ENCODE assay signal across 14 mouse cellular contexts in genomic region chr11:90552303-90553201, GRCm38 (mm10).
DNase-seq lines count a peak whose midpoint lies in the region; ATAC-seq and TF ChIP-seq lines count a peak whose summit lies in the region.
"Had no signal": no experiment of that assay in that cellular context is flagged by ENCODE, and none has a peak within 500 bp of the region (broad histone marks: within the 10 kb centered on the region; RNA-seq: fewer than 3 reads in every experiment).

No protein-coding gene starts in this region.

- H3K27me3 ChIP-seq in forebrain, embryonic 16.5 days (replicated peaks; ENCODE audit: control insufficient read depth, insufficient read depth, low read length): no peaks in the 10 kb centered on the region; the same call in 1 of the 2 replicates
- peaks cover 52% of the 10 kb centered on the region for H3K27me3 ChIP-seq in midbrain, embryonic 12.5 days
- H3K27me3 ChIP-seq: limb, embryonic 15.5 days had no signal

- no peak for DNase-seq in left cerebral cortex, adult 2 months (ENCODE audit: extremely low spot score in 1 of 2, low spot score in 2 of 2)
- DNase-seq in left cerebral cortex, postnatal 10 days (ENCODE audit: extremely low spot score in 1 of 2, low spot score in 2 of 2): no peak
- no peak for DNase-seq in kidney, adult 8-10 months
- DNase-seq in cerebellum, postnatal 25 days: no peak
- no peak for DNase-seq in cerebellum, postnatal 10 days
- DNase-seq: adrenal gland, postnatal 14 days; cerebellum, adult 9-11 months; heart, postnatal 10 days; lung, adult 18-20 months; lung, postnatal 4 days; right cerebral cortex, postnatal 14 days had no signal

- H3K27ac ChIP-seq in left cerebral cortex, adult 2 months: peak overlapping the region; percentile 36; the same call in 1 of the 2 replicates
- H3K27ac ChIP-seq in forebrain, embryonic 16.5 days (ENCODE audit: low read length): peak overlapping the region; percentile 3; the same call in 1 of the 2 replicates
- H3K27ac ChIP-seq in midbrain, embryonic 12.5 days (replicated peaks): peak overlapping the region; percentile 42
- H3K27ac ChIP-seq: limb, embryonic 15.5 days had no signal

- 18% methylated on average over 18 of the region's 18 CpGs for WGBS in forebrain, embryonic 16.5 days
- WGBS in midbrain, embryonic 12.5 days: 25% methylated on average over 18 of the region's 18 CpGs

- H3K4me3 ChIP-seq in left cerebral cortex, adult 2 months: no peak overlapping the region
- H3K4me3 ChIP-seq in forebrain, embryonic 16.5 days (replicated peaks; ENCODE audit: low read length): no peak overlapping the region
- H3K4me3 ChIP-seq in midbrain, embryonic 12.5 days: no peak overlapping the region
- H3K4me3 ChIP-seq: limb, embryonic 15.5 days had no signal

- intact Hi-C loops in left cerebral cortex, adult 2 months (cut with DNase I): loop anchor here (5.0 kb wide), 1 partner anchor 235 kb away; no protein-coding TSS in a partner anchor
- intact Hi-C loops in left cerebral cortex, postnatal 10 days (cut with DNase I): no loop called here

- no peak for TF ChIP-seq CTCF in left cerebral cortex, adult 2 months (IDR thresholded peaks at IDR 0.05)

- H3K4me1 ChIP-seq in forebrain, embryonic 16.5 days (replicated peaks; ENCODE audit: control insufficient read depth, insufficient read depth, low read length): peaks cover 14% of the 10 kb centered on the region
- peaks cover 26% of the 10 kb centered on the region for H3K4me1 ChIP-seq in midbrain, embryonic 12.5 days
- H3K4me1 ChIP-seq: limb, embryonic 15.5 days had no signal

- H3K4me2 ChIP-seq in forebrain, embryonic 16.5 days (ENCODE audit: low read length): 0 out of 2 replicates have a peak overlapping the region, but pooled peaks have one; percentile 12
- H3K4me2 ChIP-seq in midbrain, embryonic 12.5 days (replicated peaks): peak overlapping the region; percentile 11; the same call in 1 of the 2 replicates
- H3K4me2 ChIP-seq: limb, embryonic 15.5 days had no signal

- peak; percentile 58 for ATAC-seq in forebrain, embryonic 16.5 days
- peak; percentile 55; the same call in 1 of the 2 replicates for ATAC-seq in midbrain, embryonic 12.5 days (ENCODE audit: low FRiP score, low read depth)

- H3K9ac ChIP-seq in forebrain, embryonic 16.5 days (replicated peaks; ENCODE audit: low read depth, low read length): 0 out of 2 replicates have a peak overlapping the region, but pooled peaks have one; percentile 22
- H3K9ac ChIP-seq in midbrain, embryonic 12.5 days (replicated peaks): no peak overlapping the region
- H3K9ac ChIP-seq: limb, embryonic 15.5 days had no signal

- no peaks in the 10 kb centered on the region for H3K9me3 ChIP-seq in forebrain, embryonic 16.5 days (ENCODE audit: control insufficient read depth, low read length)
- H3K9me3 ChIP-seq in midbrain, embryonic 12.5 days: no peaks in the 10 kb centered on the region
- H3K9me3 ChIP-seq: limb, embryonic 15.5 days had no signal

- no peaks in the 10 kb centered on the region for H3K36me3 ChIP-seq in forebrain, embryonic 16.5 days (ENCODE audit: control insufficient read depth, insufficient read depth)
- no peaks in the 10 kb centered on the region for H3K36me3 ChIP-seq in midbrain, embryonic 12.5 days
- H3K36me3 ChIP-seq: limb, embryonic 15.5 days had no signal
